Mouse (Mus musculus) CH12.LX (cell line): ENCODE results near the gene Cacnb4. TPM values are rescaled to one million over a fixed set of nuclear protein-coding genes. Genes with fewer than 3 reads are reported as not detected.

Source experiments
- DNase-seq: peaks from one replicate; pipeline ENCODE4 v3.0.0-alpha.2; 2013; ENCODE audit errors: extremely low read depth
- H3K27ac ChIP-seq: 2 replicates; pipeline ENCODE4 v1.5.1; 2012; ENCODE audit warnings: low read depth, mild to moderate bottlenecking, control low read depth, moderate library complexity; ENCODE audit not compliant: insufficient read depth
- H3K27me3 ChIP-seq: replicated peaks from 2 replicates; pipeline ENCODE3; 2012; ENCODE audit warnings: inconsistent platforms
- H3K36me3 ChIP-seq, 2 experiments: replicated peaks in 1 of 2; 2 replicates each; pipeline versions ENCODE3 to v1.6.1; 2012; ENCODE audit warnings: inconsistent platforms in 1 of 2, low read length in 1 of 2, mild to moderate bottlenecking in 1 of 2, mixed read lengths in 1 of 2, moderate library complexity in 1 of 2; ENCODE audit not compliant: control insufficient read depth in 1 of 2, insufficient read depth in 1 of 2
- H3K4me1 ChIP-seq, 2 experiments: 2 replicates each; pipeline ENCODE4 v1.6.1; 2012; ENCODE audit warnings: inconsistent platforms in 1 of 2, moderate library complexity in 1 of 2; ENCODE audit not compliant: insufficient read depth in 2 of 2, control insufficient read depth in 1 of 2
- H3K4me2 ChIP-seq: 2 replicates; pipeline ENCODE4 v1.6.1; 2012; ENCODE audit warnings: low read depth, mild to moderate bottlenecking, control low read depth; ENCODE audit not compliant: poor library complexity, insufficient read depth, severe bottlenecking
- H3K4me3 ChIP-seq, 3 experiments: fragments of 150-350 bp in 1 of 3; sonication (generic) in 1 of 3; replicated peaks in 1 of 3; 2 replicates each; pipeline versions ENCODE3 to v1.5.1; 2011 to 2012; ENCODE audit warnings: low read depth in 2 of 3, low read length in 2 of 3, mild to moderate bottlenecking in 2 of 3, moderate library complexity in 2 of 3, control low read depth in 1 of 3, improper control_type of control experiment in 1 of 3, inconsistent platforms in 1 of 3, mixed read lengths in 1 of 3; ENCODE audit not compliant: poor library complexity in 1 of 3
- H3K79me2 ChIP-seq: replicated peaks from 2 replicates; pipeline ENCODE4 v1.6.1; 2012; ENCODE audit warnings: mild to moderate bottlenecking, moderate library complexity; ENCODE audit not compliant: control insufficient read depth, poor library complexity, insufficient read depth, severe bottlenecking; ENCODE audit errors: extremely low read depth
- H3K9ac ChIP-seq: 2 replicates; pipeline ENCODE4 v1.6.1; 2012; ENCODE audit warnings: low read depth, mild to moderate bottlenecking, control low read depth, moderate library complexity; ENCODE audit not compliant: insufficient read depth
- H3K9me3 ChIP-seq: replicated peaks from 2 replicates; pipeline ENCODE3; 2012; ENCODE audit warnings: low read length, inconsistent platforms, mixed read lengths
- CHD2 ChIP-seq: IDR thresholded peaks from 2 replicates; pipeline ENCODE4 v1.6.1; 2011; ENCODE audit warnings: low read length, improper control_type of control experiment
- CTCF ChIP-seq, 2 experiments: IDR thresholded peaks in 1 of 2; conservative IDR thresholded peaks in 1 of 2; 2 replicates each; pipeline ENCODE4 v1.5.1; 2011 to 2012; ENCODE audit warnings: low read depth in 2 of 2, low read length in 2 of 2, improper control_type of control experiment in 1 of 2, inconsistent platforms in 1 of 2, mild to moderate bottlenecking in 1 of 2, moderate library complexity in 1 of 2
- E2F4 ChIP-seq: IDR thresholded peaks from 2 replicates; pipeline ENCODE4 v1.6.1; 2011; ENCODE audit warnings: low read depth, low read length, improper control_type of control experiment; ENCODE audit not compliant: insufficient replicate concordance
- ELF1 ChIP-seq: IDR thresholded peaks from 2 replicates; pipeline ENCODE4 v1.6.1; 2014; ENCODE audit warnings: low read depth, mild to moderate bottlenecking, inconsistent platforms, low read length, improper control_type of control experiment
- EP300 ChIP-seq: IDR thresholded peaks from 2 replicates; pipeline ENCODE4 v1.6.1; 2011; ENCODE audit warnings: low read length, improper control_type of control experiment
- HCFC1 ChIP-seq: IDR thresholded peaks from 2 replicates; pipeline ENCODE4 v1.6.1; 2012; ENCODE audit warnings: low read depth, mild to moderate bottlenecking, inconsistent platforms, low read length, improper control_type of control experiment
- IRF4 ChIP-seq: IDR thresholded peaks from 2 replicates; pipeline ENCODE4 v1.6.1; 2014; ENCODE audit warnings: low read depth, mild to moderate bottlenecking, inconsistent platforms, low read length, improper control_type of control experiment
- JUND ChIP-seq: conservative IDR thresholded peaks from 2 replicates; pipeline ENCODE4 v1.6.1; 2011; ENCODE audit warnings: low read depth, low read length, improper control_type of control experiment
- KAT2A ChIP-seq: IDR thresholded peaks from 2 replicates; pipeline ENCODE4 v1.6.1; 2012; ENCODE audit warnings: low read length, improper control_type of control experiment, inconsistent platforms; ENCODE audit not compliant: insufficient replicate concordance
- MAX ChIP-seq: IDR thresholded peaks from 2 replicates; pipeline ENCODE4 v1.6.1; 2011; ENCODE audit warnings: low read length, improper control_type of control experiment
- MXI1 ChIP-seq: IDR thresholded peaks from 2 replicates; pipeline ENCODE4 v1.6.1; 2011; ENCODE audit warnings: mild to moderate bottlenecking, low read depth, low read length, improper control_type of control experiment
- MYC ChIP-seq: IDR thresholded peaks from 2 replicates; pipeline ENCODE4 v1.6.1; 2011; ENCODE audit warnings: low read depth, mild to moderate bottlenecking, improper control_type of control experiment, low read length
- NRF1 ChIP-seq: IDR thresholded peaks from 2 replicates; pipeline ENCODE4 v1.6.1; 2014; ENCODE audit warnings: low read depth, mild to moderate bottlenecking, inconsistent platforms, low read length, improper control_type of control experiment, moderate library complexity
- PAX5 ChIP-seq: IDR thresholded peaks from 2 replicates; pipeline ENCODE4 v1.6.1; 2012; ENCODE audit warnings: low read length, inconsistent platforms, mixed read lengths
- POLR2A ChIP-seq: IDR thresholded peaks from 2 replicates; pipeline ENCODE4 v1.6.1; 2011; ENCODE audit warnings: low read depth, mild to moderate bottlenecking, improper control_type of control experiment, low read length
- POLR2AphosphoS2 ChIP-seq: IDR thresholded peaks from 2 replicates; pipeline ENCODE4 v1.6.1; 2011; ENCODE audit warnings: low read depth, low read length, improper control_type of control experiment
- RCOR1 ChIP-seq: conservative IDR thresholded peaks from 2 replicates; pipeline ENCODE4 v1.6.1; 2012; ENCODE audit warnings: low read depth, mild to moderate bottlenecking, inconsistent platforms, low read length, improper control_type of control experiment
- SIN3A ChIP-seq: IDR thresholded peaks from 2 replicates; pipeline ENCODE4 v1.6.1; 2012; ENCODE audit warnings: low read length, improper control_type of control experiment, inconsistent platforms
- TBP ChIP-seq: conservative IDR thresholded peaks from 2 replicates; pipeline ENCODE4 v1.6.1; 2011; ENCODE audit warnings: low read depth, low read length, improper control_type of control experiment
- UBTF ChIP-seq: IDR thresholded peaks from 2 replicates; pipeline ENCODE4 v1.6.1; 2012; ENCODE audit warnings: low read depth, mild to moderate bottlenecking, inconsistent platforms, low read length, improper control_type of control experiment, moderate library complexity
- USF1 ChIP-seq: IDR thresholded peaks from 2 replicates; pipeline ENCODE4 v1.6.1; 2014; ENCODE audit warnings: low read depth, mild to moderate bottlenecking, inconsistent platforms, low read length, improper control_type of control experiment
- USF2 ChIP-seq: conservative IDR thresholded peaks from 2 replicates; pipeline ENCODE4 v1.6.1; 2011; ENCODE audit warnings: low read depth, low read length, improper control_type of control experiment
- ZKSCAN1 ChIP-seq: IDR thresholded peaks from 2 replicates; pipeline ENCODE4 v1.6.1; 2012; ENCODE audit warnings: low read depth, inconsistent platforms, low read length, improper control_type of control experiment, borderline replicate concordance
- ZNF384 ChIP-seq: IDR thresholded peaks from 2 replicates; pipeline ENCODE4 v1.6.1; 2012; ENCODE audit warnings: low read depth, low read length, improper control_type of control experiment, inconsistent platforms
- dilution Hi-C: fragments of 300-500 bp; cut with MboI; formaldehyde crosslinking; loops from 2 replicates; pipeline ENCODE4 v1.14.3; 2020; ENCODE audit warnings: low sequenced_read_pairs; ENCODE audit not compliant: extremely low pct_unique_long_range_greater_than_20kb, extremely low pct_ligation_motif_present
- in situ Hi-C: fragments of 300-500 bp; cut with MboI; formaldehyde crosslinking; loops from 3 replicates; pipeline ENCODE4 v1.14.3; 2019; ENCODE audit warnings: low sequenced_read_pairs, low pct_ligation_motif_present, low pct_unique_long_range_greater_than_20kb, mixed read lengths
- polyA plus RNA-seq: library from polyadenylated mRNA; unstranded; fragments of >175 nt; gene quantifications from 2 replicates; pipeline ENCODE4 v1.2.1, GENCODE M21; 2012; ENCODE audit warnings: low read depth; ENCODE audit not compliant: insufficient read length
- total RNA-seq, 2 experiments: library from RNA; depleted of rRNA; stranded (reverse); fragments of 300-350 nt in 1 of 2; fragments of >200 nt in 1 of 2; gene quantifications; 2 replicates each; pipeline ENCODE4 v1.2.3; 2012 to 2014

Cacnb4 gene
- total and polyA plus RNA-seq, 3 experiments: 0.77 to 3.4 (median 1.5) TPM

DNA sequence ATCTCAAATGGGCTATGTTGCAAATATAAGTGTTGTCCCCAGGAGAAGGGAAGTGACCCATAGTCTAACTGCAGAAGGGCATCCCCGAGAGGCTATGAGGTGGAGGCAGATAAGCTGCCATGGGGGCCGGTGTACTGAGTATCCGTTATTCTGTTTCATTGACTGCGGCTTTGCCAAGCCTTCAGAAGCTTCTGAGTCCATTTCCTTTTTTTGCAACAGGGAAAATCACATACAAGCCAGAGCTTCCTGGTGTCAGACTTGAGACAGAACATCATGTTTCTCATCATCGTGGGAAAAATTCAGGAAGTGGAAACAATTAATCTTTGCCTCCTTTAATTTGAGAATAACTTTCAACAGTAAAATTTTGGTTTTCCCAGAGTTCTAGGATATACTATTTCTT, 193.1 kb downstream of the Cacnb4 start:
- TF ChIP-seq POLR2A: no peak
- TF ChIP-seq POLR2AphosphoS2: no peak
- TF ChIP-seq IRF4: no peak
- TF ChIP-seq USF1: no peak
- no peak for TF ChIP-seq MXI1
- no peak for TF ChIP-seq PAX5
- no peak for TF ChIP-seq NRF1
- no peak for TF ChIP-seq ELF1
- no peak for TF ChIP-seq RCOR1
- TF ChIP-seq SIN3A: no peak
- no peak for TF ChIP-seq MAX
- TF ChIP-seq CHD2: no peak
- no peak for TF ChIP-seq KAT2A
- TF ChIP-seq CTCF (conservative IDR thresholded peaks at IDR 0.05 in 1 of 2, IDR thresholded peaks at IDR 0.05 in 1 of 2; ENCODE audit: low read depth in 2 of 2, low read length in 2 of 2): no peak
- TF ChIP-seq ZNF384: no peak
- no peak for TF ChIP-seq TBP

DNA sequence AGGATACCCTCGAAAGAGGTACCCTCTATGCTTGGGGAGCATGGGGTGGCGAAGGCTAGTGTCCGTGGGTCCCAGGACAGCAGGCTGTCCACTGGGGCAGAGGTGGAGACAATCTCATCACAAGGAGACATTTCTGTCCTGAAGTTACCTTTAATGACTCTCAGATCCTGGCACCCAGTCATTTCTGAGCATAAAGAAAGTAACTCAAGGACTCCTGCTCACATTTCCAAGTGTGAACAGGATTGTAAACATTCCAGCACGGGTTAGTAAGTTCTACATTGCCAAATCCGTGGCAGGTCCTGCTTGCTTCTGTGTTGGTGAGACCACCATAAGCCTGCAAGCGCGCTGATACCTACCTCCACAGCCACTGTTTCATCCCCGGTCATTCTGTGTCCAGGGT, 196.2 kb downstream of the Cacnb4 start:
- no peaks in the 10 kb centered on the region for H3K27me3 ChIP-seq
- no peaks in the 10 kb centered on the region for H3K36me3 ChIP-seq
- TF ChIP-seq ZKSCAN1: no peak
- TF ChIP-seq MYC: no peak
- no peak for TF ChIP-seq HCFC1
- no peak for TF ChIP-seq ELF1
- TF ChIP-seq CHD2: no peak
- no peak for TF ChIP-seq POLR2AphosphoS2
- TF ChIP-seq EP300: no peak
- no peak for TF ChIP-seq USF1
- TF ChIP-seq JUND: no peak
- no peak for TF ChIP-seq E2F4
- TF ChIP-seq MAX: no peak
- no peak for TF ChIP-seq UBTF
- no peak for TF ChIP-seq USF2
- TF ChIP-seq, all 38 proteins: peak for 0
- dilution Hi-C loops (no loop called here), in situ Hi-C loops (no loop called here)
- no peak overlapping the region for H3K9ac ChIP-seq
- no peak for DNase-seq
- no peak overlapping the region for H3K4me3 ChIP-seq
- no peak overlapping the region for H3K27ac ChIP-seq
- no peak overlapping the region for H3K4me2 ChIP-seq
- no peaks in the 10 kb centered on the region for H3K9me3 ChIP-seq
- H3K4me1 ChIP-seq: peaks cover 4 to 23% of the 10 kb centered on the region in 2 experiments
- no peaks in the 10 kb centered on the region for H3K79me2 ChIP-seq

More for the DNA sequence above, 193.1 kb downstream of the Cacnb4 start:
- Histone ChIP-seq H3K79me2 (no peaks in the 10 kb centered on the region), H3K4me2 (no peak overlapping the region), H3K27ac (no peak overlapping the region), H3K9ac (no peak overlapping the region), H3K4me3 (no peak overlapping the region), H3K27me3 (no peaks in the 10 kb centered on the region), H3K36me3 (no peaks in the 10 kb centered on the region), H3K4me1 (peaks cover 0 to 3% of the 10 kb centered on the region in 2 experiments; a peak in 1 of 4 replicates), H3K9me3 (no peaks in the 10 kb centered on the region)
- in situ Hi-C loops (no loop called here), dilution Hi-C loops (no loop called here)
- DNase-seq: no peak
